Mouse (Mus musculus) cerebellum, adult 11-12 months (tissue): ENCODE results near the gene Scd4.
"Not testable (repeated sequence)": the region's sequence is repeated elsewhere in the genome, so short reads cannot be mapped to it uniquely, and the experiment has no call there.

Source experiments
- DNase-seq: peaks from one replicate; pipeline ENCODE4 v3.0.0; 2022

The Scd4 gene

DNA sequence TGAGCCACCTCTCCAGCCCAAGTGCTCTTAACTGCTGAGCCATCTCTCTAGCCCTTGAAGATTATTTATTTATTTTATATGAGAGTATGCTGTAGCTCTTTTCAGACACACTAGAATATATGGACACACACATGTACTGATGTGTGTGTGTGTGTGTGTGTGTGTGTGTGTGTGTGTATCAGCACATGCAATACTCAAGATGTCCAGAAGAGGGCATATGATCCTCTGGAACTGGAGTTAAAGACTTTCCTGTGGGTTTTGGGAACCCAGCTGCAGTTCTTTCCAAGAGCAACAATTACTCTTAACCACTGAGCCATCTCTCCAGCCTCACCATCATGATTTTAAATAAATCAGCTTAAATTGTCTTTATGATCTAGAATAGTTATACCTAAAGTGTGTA is 14.3 kb upstream of the Scd4 start:
- DNase-seq: no peak

DNA sequence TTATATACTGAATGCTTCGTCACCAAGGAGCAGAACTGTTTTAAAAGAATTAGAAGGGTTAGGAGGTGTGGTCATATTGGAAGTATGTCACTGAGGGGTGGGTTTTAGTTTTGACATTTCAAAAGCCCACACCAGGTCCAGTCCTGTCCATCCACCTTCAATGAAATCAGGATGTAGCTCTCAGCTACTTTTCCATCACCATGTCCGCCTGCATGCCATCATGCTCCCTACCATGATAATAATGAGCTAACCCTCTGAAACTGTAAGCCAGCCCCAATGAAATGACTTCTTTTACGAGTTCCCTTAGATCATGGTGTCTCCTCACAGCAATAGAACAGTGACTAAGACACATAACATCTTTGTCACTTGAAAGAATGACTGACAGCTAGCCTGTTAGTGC is 12.6 kb upstream of the Scd4 start:
- DNase-seq: no peak

DNA sequence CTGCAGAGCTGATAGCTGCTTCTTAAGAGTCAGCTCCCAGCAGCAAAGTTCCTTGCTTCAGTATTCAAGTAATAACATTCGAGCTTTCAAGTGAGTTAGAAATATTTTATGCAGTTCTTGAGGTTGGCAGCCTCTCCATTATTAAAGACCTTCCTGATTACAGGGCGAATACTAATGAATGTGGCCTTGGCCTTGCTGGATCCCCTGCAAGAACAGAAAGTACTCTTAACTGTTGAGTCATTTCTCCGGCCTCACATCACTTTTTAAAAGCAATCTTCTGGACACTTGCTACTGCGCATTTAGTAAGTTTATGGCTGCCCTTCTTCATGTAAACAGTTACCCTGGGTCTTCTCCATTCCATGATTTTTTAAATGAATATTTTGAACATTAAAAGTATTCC is 11.7 kb upstream of the Scd4 start:
- DNase-seq: no peak

DNA sequence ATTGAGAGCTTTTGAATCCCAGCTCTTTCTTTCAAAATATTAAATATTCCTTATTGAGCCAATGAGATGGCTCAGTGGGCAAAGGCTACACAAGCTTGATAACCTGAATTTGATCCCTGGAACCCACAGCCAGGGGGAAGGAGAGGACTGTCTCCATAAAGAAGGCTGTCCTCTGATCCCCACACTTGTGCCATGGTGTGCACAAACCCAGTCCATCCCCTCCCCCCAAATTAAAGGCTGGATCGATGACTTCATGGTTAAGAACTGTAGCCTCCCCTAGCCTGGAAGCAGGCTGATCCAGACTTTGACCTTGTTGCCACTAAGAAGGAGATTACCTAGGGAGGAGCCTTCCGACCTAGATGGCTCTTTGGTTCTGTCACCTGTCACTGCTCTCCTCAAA is 11.3 kb upstream of the Scd4 start:
- no peak for DNase-seq

DNA sequence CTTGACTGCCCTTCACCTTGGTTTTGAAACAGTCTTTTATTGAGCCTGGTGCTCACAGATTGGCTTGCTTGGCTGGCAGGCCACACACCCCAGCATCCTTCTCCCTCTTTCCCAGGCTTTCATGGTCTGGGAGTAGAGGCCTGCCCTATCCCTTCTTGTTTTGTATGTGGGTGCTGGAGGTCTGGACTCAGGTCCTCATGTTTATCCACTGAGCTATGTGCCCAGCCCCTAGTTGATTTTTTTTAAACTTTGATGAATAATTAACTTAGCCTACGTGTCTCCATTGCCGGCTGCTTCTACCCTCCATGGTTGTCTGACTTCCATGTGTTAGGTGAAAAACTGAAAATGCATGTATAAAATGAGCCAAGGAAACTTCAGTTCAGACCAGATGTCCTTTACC is 3.3 kb upstream of the Scd4 start:
- DNase-seq: no peak

DNA sequence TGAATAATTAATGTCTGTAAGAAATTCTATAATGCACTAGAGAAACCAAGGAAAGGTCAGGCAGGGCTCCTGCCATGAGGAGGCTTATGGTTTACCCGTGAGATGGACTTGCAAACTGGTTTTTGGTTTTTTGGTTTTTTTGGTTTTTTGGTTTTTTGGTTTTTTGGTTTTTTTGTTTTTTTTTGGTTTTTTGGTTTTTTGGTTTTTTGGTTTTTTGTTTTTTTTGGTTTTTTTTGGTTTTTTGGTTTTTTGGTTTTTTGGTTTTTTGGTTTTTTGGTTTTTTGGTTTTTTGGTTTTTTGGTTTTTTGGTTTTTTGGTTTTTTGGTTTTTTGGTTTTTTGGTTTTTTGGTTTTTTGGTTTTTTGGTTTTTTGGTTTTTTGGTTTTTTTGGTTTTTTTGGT is 1.8 kb upstream of the Scd4 start:
- not testable (repeated sequence) for DNase-seq

DNA sequence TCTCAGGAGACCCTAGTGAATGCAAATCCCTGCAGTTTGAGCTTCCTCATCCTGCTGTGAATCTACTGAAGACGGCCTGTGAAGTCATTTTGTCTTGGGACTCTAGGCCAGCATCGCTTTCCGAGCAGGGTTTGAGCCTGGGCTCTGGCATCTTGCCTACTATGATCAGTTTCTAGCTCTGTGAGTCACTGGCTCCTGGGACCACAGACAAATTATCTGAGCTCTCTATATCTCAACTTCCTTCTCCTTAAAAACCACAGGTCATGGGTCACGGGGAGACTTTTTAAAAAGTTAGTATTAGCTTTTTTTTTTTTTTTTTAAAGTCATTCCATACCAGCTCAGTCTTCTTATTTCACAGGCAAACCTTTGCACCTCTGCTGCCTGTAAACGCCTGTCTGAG is 981 bp upstream of the Scd4 start:
- no peak for DNase-seq

DNA sequence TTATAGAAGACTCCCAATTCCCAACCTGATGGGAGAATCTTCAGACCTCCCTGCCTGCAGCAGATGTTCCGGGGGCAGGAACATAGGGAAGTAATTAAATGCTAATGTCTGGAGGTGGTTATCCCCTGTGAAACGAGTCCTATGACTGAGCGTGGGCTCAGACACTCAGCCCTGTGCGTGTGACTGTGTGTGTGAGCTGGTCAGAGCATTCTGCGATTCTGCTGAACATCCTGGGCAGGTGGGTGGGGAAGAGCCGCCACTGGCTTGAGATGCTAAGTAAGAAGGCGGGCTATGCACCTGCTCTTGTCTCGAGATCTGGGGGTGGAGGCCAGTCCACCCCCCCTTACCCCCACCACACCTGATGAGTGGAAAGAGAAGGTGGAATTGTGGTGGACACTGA is 566 bp upstream of the Scd4 start:
- DNase-seq: no peak

DNA sequence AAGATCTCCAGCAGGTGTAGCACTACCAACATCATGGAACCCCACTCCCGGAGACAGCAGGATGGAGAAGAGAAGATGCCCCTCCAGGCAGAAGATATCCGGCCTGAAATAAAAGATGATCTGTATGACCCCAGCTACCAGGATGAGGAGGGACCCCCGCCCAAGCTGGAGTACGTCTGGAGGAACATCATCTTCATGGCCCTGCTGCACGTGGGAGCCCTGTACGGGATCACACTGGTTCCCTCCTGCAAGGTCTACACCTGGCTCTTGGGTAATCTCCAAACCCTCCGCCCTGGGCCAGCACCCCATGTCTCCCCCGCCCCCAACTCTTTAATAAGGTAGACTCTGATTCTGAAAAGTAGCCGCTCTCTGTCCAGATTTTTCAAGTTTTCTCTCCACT is 1.1 kb downstream of the Scd4 start:
- DNase-seq: no peak

DNA sequence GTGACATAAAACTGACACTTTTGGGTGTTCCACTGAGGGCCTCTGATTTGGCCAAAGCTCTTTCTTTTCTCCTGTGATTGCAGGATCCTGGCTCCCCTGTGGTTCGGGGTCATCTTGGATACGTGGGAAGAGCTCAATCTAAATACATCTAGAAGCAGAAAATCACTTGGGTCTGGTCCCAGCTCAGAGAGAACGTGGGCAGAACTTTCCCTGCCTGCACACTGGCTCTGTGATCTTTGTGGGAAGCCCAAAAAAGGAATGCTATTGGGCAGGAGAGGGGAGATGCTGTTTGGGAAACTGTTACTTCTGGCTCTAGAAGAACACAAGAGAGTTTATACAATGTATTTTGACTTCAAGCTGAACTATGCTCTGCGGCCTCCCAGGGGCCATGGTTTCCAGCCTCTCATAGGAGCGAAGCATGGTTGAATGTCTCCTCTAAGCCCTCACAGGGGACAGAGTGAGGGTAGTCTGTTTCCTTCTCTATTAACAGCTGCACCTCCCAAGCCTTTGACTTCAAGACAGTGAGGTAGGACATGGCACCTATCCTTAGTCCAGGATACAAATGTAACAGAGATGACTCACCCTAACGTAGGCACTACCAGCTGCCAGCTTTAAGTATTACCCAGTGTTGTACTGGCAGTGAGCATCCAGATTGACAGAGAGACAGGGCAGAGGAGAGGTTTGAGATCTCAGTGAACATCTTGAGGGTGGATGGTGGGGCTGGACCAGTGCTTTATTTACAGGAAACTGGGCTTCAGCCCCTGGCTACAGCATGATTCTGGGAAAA is 3.2 kb downstream of the Scd4 start:
- no peak for DNase-seq

DNA sequence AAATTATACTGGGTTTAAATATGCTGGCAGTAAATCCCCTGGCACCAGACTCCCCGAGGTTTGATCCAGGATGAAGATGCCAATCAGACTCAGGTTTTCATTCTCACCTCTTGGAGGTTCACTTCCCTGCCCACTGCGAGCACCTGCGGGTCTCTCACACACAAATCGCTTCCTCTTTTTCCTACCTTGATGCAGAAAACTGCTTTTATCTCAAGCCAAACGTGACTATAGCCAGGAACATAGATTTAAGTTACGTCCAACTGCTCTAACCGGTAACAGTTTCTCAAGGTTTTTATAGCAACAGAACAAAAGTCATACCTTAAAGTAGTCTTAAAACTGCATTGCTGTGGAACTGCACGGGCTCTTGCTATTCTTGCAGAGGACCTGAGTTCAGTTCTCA is 16.8 kb downstream of the Scd4 start:
- no peak for DNase-seq

DNA sequence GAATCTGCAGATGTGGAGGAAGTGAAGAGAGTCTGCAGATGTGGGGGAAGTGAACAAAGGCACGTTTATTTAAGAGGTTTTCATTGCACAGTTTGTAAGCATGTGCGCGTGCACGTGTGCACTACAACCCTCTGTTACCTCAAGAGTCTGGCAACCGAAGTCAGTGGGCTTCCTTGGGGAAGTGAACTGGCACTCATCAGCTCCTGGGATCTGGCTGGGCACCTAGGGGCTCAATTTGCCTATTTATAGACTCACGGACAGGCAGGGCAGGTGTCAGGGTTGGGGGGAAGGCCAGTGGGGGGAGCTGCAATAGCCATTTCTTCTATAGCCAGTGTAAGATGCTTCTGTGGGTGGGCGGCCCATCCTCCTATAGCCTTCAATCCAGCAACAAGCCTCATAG is 18.9 kb downstream of the Scd4 start:
- DNase-seq: no peak

DNA sequence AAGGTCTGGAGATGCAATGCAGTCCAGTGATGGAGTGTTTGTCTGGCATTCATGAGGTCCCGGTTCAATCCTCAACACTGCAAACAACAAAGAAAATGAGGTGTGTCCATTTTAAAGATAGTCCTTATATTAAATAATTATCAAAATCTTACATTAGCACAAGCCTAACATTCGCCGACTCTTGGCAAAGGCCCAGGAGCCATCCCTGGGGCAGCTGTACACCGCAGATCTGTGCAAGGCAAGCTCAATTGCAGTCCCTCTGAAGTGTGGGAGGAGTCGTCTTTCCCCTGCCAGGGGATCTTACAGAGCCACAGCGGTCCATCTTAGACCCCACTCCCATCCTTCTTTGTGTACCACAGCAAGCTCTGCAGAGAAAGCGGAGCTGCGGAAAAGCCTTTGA is 25.8 kb downstream of the Scd4 start:
- DNase-seq: no peak

DNA sequence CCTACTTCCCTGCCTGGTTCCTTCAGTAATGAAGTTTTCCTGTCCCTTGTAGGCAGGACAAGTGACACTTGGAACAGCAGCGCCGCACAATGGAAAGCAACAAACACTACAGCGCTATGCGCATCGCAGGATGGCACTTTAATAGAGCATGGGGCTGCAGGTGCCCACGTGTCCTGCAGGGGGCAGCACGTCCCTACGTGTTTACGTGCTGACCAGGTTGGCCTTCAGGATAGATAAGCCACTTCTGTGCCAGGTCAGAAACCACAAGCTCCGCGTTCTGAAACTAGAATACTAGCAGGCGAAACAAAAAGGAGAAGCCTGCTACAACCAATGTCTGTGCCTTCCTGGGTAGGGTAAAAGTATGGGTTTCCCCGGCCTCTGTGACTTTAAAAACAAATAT is 30.6 kb downstream of the Scd4 start:
- DNase-seq: peak; percentile 39

DNA sequence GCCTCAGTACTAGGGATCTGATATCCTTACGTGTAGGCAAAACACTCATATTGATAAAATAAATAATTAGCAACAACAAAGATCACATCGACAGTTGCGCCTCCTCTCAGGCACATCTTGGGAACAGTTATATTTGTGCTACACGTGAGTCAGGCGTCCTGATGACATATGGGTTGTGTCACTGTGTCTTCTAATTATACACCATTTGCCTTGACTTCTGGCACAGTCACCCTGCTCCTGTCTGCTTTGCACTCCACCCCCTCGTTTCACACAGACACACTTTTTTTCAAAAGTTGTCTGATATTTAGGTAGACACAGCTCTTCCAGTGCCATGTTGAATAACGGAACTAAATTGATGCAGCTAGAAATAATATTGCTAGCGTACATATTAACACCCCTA is 31.1 kb downstream of the Scd4 start:
- no peak for DNase-seq

DNA sequence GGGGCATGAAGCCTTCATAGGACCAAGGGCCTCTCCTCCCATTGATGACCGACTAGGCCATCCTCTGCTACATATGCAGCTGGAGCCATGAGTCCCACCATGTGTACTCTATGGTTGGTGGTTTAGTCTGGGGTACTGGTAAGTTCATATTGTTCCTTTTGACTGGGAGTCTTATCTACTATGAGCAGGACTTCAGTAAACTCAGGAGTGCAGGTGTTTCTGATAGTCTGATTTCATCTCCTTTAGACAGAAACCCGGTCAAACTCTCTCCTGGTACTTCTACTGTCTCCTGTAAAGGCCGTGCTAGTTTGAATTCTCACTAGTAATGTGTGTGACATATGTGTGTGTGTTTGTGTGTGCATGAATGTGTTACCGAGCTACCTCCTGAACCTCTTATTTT is 32.8 kb downstream of the Scd4 start:
- DNase-seq: no peak

DNA sequence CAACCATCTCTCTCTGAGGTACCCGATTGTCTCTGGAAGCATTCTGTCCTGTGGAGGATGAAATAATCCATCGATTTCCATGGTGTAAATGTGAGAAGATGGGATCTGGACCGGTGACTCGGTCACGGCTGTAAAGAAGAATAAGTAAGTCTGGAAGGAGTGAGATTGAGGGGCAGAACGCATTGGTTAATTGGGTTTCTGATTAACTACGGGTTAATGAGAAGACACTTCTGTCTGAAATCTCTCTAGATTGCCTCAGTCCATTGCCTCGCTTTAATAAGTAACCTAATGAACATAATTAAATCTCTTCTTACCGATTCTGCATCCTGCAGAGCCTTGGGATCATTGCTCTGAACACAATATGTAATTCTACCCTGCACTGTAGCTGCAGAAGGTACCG is 34.2 kb downstream of the Scd4 start:
- not testable (repeated sequence) for DNase-seq

DNA sequence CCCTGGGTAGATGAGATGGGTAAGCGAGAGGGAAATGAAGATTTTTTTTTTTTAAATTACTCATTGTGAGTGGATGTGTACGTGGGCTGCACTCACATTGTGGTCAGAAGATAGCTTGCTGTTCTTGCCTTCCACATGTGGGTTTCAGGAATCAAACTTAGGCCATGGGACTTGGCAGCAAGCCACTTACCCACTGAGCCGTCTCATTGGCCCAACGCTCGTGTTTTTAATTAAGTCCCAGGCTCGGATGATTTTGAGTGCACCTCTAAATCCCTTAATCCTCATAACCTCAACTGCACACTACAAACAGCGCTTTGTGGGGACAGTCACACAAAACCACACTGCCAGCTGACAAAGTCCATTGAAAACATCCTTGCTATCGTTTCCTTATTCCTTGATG is 36.5 kb downstream of the Scd4 start:
- no peak for DNase-seq

DNA sequence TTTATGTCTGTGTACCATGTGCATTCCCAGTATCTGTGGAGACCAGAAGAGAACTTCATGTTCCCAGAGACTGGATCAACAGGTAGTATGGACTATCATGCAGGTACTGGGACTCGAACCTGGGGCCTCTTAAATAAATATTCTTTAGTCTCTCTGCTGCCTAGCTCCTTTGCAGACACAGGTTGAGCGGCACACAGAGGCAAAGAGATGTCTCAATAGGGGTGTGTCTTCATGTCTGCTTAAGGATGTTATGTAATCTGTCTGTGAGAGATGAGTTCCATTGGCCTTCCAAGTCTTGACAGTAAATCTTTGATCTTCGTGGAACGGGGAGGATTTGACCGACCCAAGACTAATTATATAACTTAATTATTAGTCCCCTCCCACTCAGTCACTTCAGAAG is 37.3 kb downstream of the Scd4 start:
- no peak for DNase-seq

DNA sequence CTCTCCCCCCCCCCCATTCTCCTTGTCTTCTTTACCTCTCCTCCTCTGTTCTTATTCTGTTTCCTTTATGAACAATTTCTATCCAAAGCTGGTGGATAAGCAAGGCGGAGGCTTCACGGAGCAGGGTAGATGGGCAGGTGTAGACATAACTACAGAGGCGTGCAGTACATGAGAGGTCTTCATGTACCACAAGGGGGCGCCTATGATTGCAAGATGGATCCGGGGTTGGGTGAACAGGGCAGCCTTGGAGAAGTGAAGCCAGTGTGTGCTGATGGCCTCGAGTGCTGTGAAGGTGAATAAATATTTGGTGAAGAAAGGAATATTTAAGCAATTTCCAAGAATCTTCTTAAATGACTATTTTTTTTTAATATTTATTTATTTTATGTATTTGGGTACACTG is 40.1 kb downstream of the Scd4 start:
- DNase-seq: peak; percentile 82

DNA sequence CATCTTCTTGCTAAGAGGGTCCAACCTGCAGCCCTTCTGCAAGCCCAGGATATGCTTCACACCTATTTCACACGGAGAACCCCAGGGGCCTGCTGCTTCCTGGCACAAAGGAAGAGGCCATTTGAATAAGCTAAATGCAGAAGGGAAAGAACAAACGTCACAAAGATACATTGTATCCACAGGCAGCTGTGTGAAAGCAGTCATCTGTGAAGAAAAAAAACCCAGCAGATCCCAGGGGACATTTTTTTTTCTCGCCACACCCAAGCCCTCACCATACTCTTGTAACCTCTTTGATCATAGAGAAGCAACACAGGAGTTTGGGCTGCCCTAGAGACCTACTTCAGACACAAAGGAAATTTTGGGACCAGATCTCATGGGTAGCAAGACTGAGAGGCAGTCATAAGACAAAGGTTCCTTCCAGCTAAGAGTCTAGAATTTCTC is 43.6 kb downstream of the Scd4 start:
- DNase-seq: no peak

DNA sequence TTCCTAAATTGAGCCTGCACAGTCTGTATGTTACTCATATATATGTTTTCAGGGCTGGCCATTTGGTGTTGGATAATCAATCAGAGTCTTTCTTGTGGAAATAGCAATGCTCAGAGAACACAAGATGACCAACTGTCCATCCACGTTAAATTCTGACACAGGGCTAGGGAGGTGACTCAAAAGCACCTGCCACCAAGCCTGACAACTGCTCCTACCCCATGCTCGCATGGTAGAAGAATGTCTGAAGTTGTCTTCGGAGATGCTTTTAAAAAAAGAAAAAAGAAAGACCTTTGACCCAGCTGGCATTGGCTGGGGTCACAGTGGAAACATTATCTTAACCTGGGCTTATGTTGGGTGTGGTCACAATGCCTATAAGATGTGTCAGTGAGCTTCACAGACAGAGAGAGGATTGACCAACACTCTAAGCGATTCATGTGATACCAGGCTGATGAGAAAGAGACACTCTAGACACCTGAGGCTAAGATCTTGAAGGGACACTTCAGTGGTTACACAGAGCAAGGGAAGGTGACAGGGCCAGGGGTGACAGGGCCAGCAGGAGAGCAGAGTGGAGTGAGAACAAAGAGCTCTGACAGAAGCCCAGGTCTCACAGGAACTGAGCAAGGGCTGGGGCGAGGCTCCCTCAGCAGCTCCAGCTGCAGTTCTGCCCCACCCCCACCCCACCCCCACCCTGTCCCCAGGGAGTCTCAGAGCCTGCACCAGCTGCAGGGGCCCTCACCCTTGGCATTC is 44.9 kb downstream of the Scd4 start:
- no peak for DNase-seq

DNA sequence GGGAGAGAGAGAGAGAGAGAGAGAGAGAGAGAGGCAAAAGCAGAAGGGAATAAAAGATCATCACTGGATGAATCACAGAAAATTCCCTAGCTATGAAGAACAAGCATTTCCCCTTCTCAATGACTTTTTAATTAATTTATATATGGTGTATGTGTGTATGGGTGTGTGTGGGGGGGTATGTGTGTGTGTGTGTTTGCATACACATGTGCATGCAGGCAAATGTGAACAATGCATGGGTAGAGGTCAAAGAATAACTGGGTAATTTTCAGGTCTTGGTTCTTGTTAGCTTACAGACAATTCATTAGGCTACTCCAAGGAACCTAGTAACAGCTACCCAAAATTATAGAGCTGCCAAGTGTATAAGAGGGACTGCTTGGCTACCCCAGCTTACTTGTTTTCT is 46.2 kb downstream of the Scd4 start:
- DNase-seq: no peak

DNA sequence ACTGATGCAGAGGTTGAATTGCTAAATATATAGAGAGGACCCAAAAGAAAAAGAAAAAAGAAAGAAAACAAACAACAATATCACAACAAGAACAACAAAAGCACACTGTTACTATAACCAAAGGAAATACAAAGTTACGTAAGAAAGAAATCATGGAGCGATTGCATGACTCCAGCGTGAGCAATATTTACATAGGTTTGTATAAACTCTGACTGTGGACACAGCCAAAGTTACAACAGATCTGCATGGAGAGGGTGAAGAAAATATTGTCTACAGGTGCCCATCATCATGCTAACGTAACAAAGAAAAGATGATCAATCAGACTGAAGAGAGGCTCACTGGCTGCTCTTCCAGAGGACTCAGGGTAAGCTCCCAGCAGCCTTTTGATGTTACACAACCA is 47.2 kb downstream of the Scd4 start:
- no peak for DNase-seq
